Mouse (Mus musculus) ES-Bruce4 (cell line): ENCODE results near the gene Mrpl17.

Source experiments
- EP300 ChIP-seq: IDR thresholded peaks from 2 replicates; pipeline ENCODE4 v1.6.1; 2011; ENCODE audit warnings: low read depth, low read length; ENCODE audit not compliant: insufficient read depth
- POLR2A ChIP-seq: IDR thresholded peaks from one replicate; pipeline ENCODE4 v1.8.1; 2011; ENCODE audit warnings: low read length; ENCODE audit not compliant: insufficient read depth

- TF ChIP-seq EP300: no peak
- no peak for TF ChIP-seq POLR2A
Observed at GRCm38 (mm10) chr7:105786506-105787284, 24.2 kb downstream of the Mrpl17 start.
